Mouse (Mus musculus) cortical plate, adult 2 months (tissue): ENCODE measurements around the gene Sdc3.

Experiments used
- CTCF ChIP-seq: fragments of 200-500 bp; IDR thresholded peaks from 2 replicates; pipeline ENCODE4 v1.5.1; 2011; ENCODE audit warnings: mild to moderate bottlenecking, control low read depth, low read length; ENCODE audit not compliant: insufficient read depth; ENCODE audit errors: extremely low read depth
- POLR2A ChIP-seq: fragments of 200-500 bp; IDR thresholded peaks from 2 replicates; pipeline ENCODE4 v1.6.1; 2011; ENCODE audit warnings: mild to moderate bottlenecking, low read length, control low read depth; ENCODE audit not compliant: insufficient read depth; ENCODE audit errors: extremely low read depth

GRCm38 (mm10) chr4:130805746-130806145, 13.4 kb downstream of the Sdc3 start:
- TF ChIP-seq CTCF (no peak), POLR2A (no peak)
